Mouse (Mus musculus) layer of hippocampus, adult 18-20 months (tissue): ENCODE results near the gene Coq6. TPM values are rescaled to one million over a fixed set of nuclear protein-coding genes. Genes with fewer than 3 reads are reported as not detected.

Experiments
- DNase-seq, 2 experiments: peaks; one replicate each; pipeline ENCODE4 v3.0.0; 2022; ENCODE audit warnings: low spot score in 2 of 2
- total RNA-seq, 2 experiments: library from RNA; stranded (reverse); gene quantifications; 2 replicates each; pipeline ENCODE4 v1.2.3; 2021

Coq6 gene
- total RNA-seq, 2 experiments from 2014 or later = 21.2 to 22.7 TPM

GRCm38 (mm10) chr12:84393847-84394246 lies 32.4 kb downstream of the Coq6 start:
- no peak for DNase-seq

DNA sequence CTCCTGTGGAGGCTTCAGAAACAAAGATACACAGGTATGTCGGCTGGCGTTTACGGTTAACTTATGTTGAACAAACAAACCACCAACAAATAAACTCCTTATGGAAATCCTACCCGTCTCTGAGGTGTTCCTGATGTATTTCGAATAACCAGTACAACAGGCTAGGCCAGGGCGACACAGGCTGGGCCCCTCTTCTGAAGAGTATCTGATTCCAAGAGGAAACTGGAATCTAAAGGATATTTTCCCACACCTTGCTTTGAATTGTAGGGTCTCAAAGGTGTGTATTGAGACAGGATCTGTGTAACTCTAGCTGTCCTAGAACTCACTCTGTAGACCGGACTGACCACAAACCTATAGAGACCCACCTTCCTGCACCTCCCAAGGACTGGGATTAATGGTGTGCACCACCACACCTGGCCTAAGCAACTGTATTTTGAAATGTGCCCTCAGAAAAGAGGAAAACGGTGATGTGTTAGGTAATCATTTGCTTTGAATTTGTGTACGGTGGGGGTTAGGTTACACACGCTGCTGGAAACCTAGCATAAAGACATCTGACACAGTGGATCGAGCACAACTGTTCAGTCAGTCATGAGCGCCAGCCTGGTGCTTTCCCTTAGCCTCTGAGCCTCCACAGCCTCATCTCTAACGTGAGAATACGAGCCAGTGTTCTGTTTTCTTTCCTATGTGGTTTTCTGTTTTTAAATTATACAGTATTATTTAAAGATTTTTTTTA lies 35.7 kb downstream of the Coq6 start:
- DNase-seq = no peak

- DNase-seq = no peak
Measured at GRCm38 (mm10) chr12:84397685-84398084, 36.2 kb downstream of the Coq6 start.

GRCm38 (mm10) chr12:84398629-84399028 lies 37.2 kb downstream of the Coq6 start:
- no peak for DNase-seq

DNA sequence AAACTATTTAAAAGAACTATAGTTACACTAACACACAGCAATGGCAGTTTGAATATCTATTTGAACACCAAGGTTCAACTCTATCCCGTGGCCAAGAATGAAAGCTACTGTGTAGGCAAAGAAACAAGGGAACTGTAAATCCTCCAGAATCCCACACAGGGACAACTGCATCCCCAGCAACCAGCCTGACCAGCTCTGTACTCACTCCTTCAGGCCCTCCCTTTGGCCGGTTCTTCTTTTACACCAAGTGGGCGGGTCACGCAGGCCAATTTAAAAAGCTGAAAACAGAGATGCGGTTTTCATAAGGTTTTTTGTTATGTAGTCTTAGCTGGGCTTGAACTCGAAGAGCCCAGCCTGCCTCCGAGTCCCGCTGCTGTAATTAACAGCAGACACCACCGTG lies 37.7 kb downstream of the Coq6 start:
- no peak for DNase-seq

DNA sequence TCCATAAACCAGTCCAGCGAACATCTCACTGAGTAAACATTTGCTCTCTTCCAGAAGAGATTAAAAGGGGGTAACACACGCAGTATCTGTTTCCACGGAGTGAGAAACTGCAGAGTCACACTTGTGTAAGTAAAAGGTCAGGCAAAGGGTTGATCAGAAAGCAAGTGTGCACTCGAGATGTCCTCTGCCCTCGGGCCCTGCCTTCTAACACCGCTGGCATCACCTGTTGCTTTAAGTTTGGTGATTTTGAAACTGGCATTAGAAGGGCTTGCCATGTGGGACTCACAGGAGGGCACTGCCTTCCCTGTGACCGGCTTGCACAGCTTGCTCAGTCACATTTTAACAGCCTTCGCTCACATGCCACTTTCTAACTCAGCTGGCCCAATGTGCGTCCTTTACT lies 38.2 kb downstream of the Coq6 start:
- DNase-seq = no peak

GRCm38 (mm10) chr12:84400068-84400467 lies 38.6 kb downstream of the Coq6 start:
- no peak for DNase-seq

- no peak for DNase-seq
Measured at GRCm38 (mm10) chr12:84400653-84401052, 39.2 kb downstream of the Coq6 start.

- DNase-seq = no peak
Measured at GRCm38 (mm10) chr12:84402923-84403322, 41.5 kb downstream of the Coq6 start.

DNA sequence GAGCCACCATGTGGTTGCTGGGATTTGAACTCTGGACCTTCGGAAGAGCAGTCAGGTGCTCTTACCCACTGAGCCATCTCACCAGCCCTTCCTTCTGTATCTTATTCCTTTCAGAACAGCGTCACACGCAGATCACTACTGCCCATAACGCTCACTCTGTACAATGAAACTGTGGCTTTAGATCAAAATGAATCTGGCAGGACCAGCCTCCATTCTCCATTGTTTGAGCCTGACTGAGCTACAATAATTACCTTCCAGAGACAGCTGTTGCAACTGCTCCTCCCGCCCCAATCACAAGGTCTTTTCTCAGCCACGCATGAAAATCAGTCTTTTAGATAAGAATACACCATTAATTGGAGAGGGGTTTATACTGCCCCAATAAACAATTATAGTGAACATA lies 43.1 kb downstream of the Coq6 start:
- DNase-seq = peak in 1 of 2 experiments; percentile 10

- DNase-seq = no peak
Measured at GRCm38 (mm10) chr12:84407259-84407658, 45.8 kb downstream of the Coq6 start.

- peak in 1 of 2 experiments; percentile 29 for DNase-seq
Measured at GRCm38 (mm10) chr12:84407874-84408818, 46.7 kb downstream of the Coq6 start.

- peak; percentile 88 to 94 for DNase-seq
Measured at GRCm38 (mm10) chr12:84408819-84409507, 47.5 kb downstream of the Coq6 start, which contains the start of the genes Entpd5 and Bbof1. Entpd5 (minus strand) TSS chr12:84409029. Bbof1 (plus strand) TSS chr12:84409071.

- DNase-seq = peak; percentile 79 to 88
Measured at GRCm38 (mm10) chr12:84416834-84417604, 55.6 kb downstream of the Coq6 start, which contains the start of gene Rnf113a2. Rnf113a2 (plus strand) TSS chr12:84417196.

- no peak for DNase-seq
Measured at GRCm38 (mm10) chr12:84417605-84417922, 56.1 kb downstream of the Coq6 start.

Other genes with a start within 250 kb of the Coq6 start
- 10 to 100 TPM; 96.6 to 97.1 TPM for gene Dnal1, start 247.3 kb upstream of the Coq6 start, total RNA-seq
- 1 to 10 TPM; 2.9 to 3.0 TPM for gene Pnma1, start 213.2 kb upstream of the Coq6 start, total RNA-seq
- 10 to 100 TPM; 26.9 to 31.3 TPM for gene Elmsan1, start 142.8 kb upstream of the Coq6 start, total RNA-seq
- 10 to 100 TPM; 38.7 to 41.7 TPM for gene Ptgr2, start 76.4 kb upstream of the Coq6 start, total RNA-seq
- 10 to 100 TPM; 34.2 to 37.1 TPM for gene Zfp410, start 44.8 kb upstream of the Coq6 start, total RNA-seq
- 10 to 100 TPM; 12.4 to 13.0 TPM for gene Fam161b, start 176 bp downstream of the Coq6 start, total RNA-seq
- gene Entpd5, start 47.4 kb downstream of the Coq6 start, total RNA-seq = 10 to 100 TPM; 21.5 to 26.1 TPM
- 10 to 100 TPM in 1 of 2 experiments, 1 to 10 TPM in 1; 8.4 to 10.1 TPM for gene Bbof1, start 47.4 kb downstream of the Coq6 start, total RNA-seq
- gene Rnf113a2, start 55.5 kb downstream of the Coq6 start, total RNA-seq = 10 to 100 TPM; 12.5 to 15.3 TPM
- 10 to 100 TPM; 58.8 to 59.6 TPM for gene Aldh6a1, start 89.3 kb downstream of the Coq6 start, total RNA-seq
- gene Lin52, start 89.8 kb downstream of the Coq6 start, total RNA-seq = 10 to 100 TPM; 26.8 to 28.6 TPM
- gene Vsx2, start 208.1 kb downstream of the Coq6 start, total RNA-seq = under 1 TPM; 0.23 to 0.27 TPM